Mouse (Mus musculus) 3134 (cell line): ENCODE data around the gene Rflna.

Experiments
- DNase-seq: peaks from one replicate; pipeline ENCODE4 v3.0.0-alpha.2; 2011; ENCODE audit warnings: low spot score; ENCODE audit not compliant: insufficient read length; ENCODE audit errors: extremely low read depth

The Rflna gene

GRCm38 (mm10) chr5:125005871-125006652 is 3.0 kb downstream of the Rflna start:
- DNase-seq, result no peak

DNA sequence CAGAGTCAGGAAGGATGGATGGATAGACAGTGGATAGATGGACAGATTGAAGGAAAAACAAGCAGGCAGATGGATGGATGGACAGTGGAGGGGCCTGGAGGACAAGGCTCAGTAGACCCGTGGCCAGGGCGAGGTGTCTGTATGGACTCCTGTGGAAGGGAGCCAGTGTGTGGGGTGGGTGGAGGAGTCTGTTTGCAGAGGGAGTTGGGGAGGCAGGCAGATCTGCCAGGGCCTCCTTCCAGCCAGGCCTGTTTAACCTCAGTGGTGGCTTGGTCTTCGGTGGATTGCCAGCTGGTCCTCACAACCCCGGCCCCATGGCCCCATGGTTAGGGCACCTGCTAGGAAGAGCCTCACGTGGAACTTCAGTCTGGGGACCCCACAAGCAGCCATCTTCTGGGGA is 3.9 kb downstream of the Rflna start:
- no peak for DNase-seq

DNA sequence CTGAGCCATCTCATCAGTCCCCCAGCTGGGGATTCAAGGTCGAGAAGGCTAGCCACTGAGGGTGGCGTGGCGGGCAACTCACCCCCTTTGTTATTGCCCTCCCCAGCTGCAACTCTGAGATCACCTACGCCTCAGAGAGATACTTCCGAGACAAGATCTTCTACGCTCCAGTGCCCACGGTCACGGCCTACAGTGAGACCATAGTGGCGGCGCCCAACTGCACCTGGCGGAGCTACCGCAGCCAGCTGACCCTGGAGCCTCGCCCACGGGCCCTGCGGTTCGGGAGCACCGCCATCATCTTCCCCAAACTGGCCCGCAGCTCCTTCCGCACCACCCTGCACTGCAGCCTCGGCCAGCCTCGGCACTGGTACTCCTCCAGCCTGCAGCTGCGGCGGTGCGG is 8.1 kb downstream of the Rflna start:
- no peak for DNase-seq

GRCm38 (mm10) chr5:125011628-125012027 is 8.6 kb downstream of the Rflna start:
- DNase-seq, result no peak

DNA sequence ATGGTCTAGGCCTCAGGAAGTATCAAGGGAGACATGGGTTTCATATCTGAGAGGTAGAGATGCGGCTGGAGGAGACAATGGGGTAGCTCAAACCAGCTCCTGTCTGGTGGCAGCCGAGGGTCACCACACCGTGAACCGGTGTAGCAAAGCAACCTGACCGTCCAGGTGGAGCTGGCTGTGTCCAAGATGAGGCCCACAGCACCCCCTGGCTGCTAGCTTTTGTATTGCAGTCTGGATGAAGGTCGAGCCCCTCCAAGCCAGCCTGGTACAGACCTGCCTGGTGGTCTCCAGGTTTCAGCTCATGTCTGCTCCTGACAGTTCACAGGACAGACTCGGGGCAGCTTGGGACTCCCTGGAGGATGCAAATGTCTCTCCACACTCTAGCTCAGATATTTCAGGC is 11.5 kb downstream of the Rflna start:
- DNase-seq, result no peak

- DNase-seq, result no peak
These were observed 12.0 kb downstream of the Rflna start for GRCm38 (mm10) chr5:125015066-125015465.

GRCm38 (mm10) chr5:125015576-125015975 is 12.6 kb downstream of the Rflna start:
- no peak for DNase-seq

- DNase-seq, result no peak
These were observed 13.6 kb downstream of the Rflna start for GRCm38 (mm10) chr5:125016421-125017242.

DNA sequence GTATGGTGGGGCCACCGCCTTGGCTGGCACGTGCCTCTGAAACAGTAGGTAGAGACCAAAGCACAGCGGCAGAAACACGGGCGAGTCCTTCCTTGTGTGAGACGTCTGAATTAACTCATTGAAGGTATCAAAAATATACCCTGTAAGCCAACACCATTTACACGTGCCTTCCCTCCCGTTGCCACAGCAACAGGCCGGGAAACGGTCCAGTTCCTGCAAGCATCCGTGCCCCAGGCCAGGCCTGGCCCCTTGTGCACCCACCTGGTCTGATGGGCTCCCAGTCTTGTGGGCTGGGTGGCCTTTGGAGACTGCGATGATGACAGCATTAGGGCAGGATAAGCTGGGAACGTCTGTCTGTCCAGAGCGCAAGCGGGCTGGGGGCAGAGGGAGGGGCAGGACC is 14.3 kb downstream of the Rflna start:
- no peak for DNase-seq

DNA sequence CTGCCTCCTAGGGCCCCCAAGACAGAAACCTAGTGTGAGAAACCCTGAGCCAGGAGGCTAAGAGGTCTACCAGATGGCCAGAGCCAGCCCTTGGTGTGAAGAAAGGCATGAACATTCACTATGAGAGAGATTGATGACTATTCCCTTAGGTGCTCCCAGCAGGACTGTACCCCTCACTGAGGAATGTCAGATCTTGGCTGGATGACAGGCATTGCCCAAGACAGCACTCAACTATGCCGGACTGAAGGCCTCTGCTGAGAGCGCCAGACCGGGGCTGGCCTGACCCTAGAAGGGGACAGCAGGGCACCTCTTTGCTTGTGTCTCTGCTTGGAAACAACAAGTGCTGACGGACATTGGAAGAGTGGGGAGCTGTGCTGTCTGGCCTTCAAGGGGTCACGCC is 16.1 kb downstream of the Rflna start:
- no peak for DNase-seq

DNA sequence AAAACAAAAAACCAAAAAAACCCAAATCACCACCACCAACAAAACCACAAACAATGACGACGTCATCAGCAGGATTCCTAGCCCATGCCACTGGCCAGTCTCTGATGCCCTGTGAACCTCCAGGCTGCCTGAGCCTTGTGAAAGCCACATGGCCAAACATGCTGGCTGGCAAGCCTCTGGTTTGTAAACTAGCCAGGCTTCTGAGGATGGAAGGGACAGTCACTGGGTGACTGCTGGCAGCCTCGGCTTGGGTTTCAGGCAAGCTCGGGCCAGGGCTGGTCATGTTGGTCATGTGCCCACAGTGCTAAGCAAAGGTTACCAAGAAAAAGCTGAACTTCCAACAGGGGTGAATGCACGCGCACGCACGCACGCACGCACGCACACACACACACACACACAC is 18.3 kb downstream of the Rflna start:
- DNase-seq, result peak; percentile 79

- no peak for DNase-seq
These were observed 21.0 kb downstream of the Rflna start for GRCm38 (mm10) chr5:125024002-125024401.

DNA sequence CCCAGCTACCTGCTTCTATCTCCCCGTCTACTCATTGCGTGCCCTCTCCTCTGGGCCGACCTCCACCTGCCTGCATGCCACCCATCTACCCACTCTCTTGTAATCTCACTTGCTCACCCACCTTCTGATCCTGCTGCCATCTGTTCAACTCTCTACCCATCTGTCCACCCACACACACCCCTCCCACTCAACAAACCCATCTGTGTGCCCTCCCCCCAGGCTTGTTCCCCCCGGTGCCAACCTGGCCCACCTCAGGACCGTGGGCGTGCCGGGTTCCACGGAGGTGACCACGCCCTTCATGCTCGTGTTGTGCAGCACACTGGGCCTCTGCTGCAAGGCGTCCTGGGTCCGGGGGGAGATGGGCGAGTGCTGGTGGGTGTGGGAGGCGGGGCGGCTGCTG is 25.4 kb downstream of the Rflna start:
- DNase-seq, result no peak

- DNase-seq, result no peak
These were observed 25.9 kb downstream of the Rflna start for GRCm38 (mm10) chr5:125028911-125029310.

GRCm38 (mm10) chr5:125036483-125036882 is 33.5 kb downstream of the Rflna start:
- DNase-seq, result no peak

- no peak for DNase-seq
These were observed 36.5 kb downstream of the Rflna start for GRCm38 (mm10) chr5:125039377-125040027.

- DNase-seq, result peak; percentile 95
These were observed 37.1 kb downstream of the Rflna start for GRCm38 (mm10) chr5:125040128-125040584.

GRCm38 (mm10) chr5:125041578-125041977 is 38.6 kb downstream of the Rflna start:
- no peak for DNase-seq

DNA sequence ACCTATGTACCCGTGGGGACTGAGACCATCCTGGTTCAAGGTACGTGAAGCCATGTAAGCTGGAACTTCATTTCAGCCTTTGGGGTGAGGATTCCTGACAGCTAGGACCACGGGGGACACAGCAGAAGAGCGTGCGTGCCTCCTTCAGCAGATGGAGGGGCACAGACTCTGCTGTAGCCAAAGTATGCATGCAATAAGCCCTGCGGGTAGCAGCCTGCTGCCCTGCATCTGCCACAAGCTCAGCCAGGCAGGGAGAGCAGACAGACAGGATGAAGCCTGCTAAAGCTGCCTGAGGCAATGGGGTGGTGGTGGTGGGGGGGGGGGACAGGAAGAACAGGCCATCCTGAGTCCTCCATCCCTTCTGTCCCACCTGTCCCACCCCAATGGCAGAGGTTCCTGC is 40.4 kb downstream of the Rflna start:
- DNase-seq, result no peak

DNA sequence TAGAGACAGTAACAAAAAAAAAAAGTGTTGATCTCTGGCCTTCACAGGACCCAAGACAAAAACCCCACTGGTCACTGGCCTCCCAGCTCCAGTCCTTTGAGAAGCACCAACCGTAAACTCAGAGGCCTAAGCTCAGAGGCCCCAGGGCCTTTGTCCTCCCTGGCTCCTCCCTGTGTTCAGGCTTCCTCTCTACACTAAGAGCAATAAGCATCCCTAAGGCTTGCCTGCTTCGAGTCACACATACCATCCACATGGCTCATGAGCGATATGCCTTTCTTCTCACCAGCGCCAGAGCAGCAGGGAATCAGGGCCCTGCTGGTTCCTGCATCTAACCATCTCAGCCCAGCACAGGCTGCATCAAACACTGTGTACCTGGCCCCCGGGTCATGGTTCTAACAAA is 42.2 kb downstream of the Rflna start:
- DNase-seq, result no peak

- no peak for DNase-seq
These were observed 43.4 kb downstream of the Rflna start for GRCm38 (mm10) chr5:125046436-125046835.
